Mouse (Mus musculus): Measurements from ENCODE around the gene Ggt5. TPM values are rescaled to one million over a fixed set of nuclear protein-coding genes. Genes with fewer than 3 reads are reported as not detected.

Ggt5 gene
- total RNA-seq, 1 experiment from 2014 or later: 6.2 TPM

DNA sequence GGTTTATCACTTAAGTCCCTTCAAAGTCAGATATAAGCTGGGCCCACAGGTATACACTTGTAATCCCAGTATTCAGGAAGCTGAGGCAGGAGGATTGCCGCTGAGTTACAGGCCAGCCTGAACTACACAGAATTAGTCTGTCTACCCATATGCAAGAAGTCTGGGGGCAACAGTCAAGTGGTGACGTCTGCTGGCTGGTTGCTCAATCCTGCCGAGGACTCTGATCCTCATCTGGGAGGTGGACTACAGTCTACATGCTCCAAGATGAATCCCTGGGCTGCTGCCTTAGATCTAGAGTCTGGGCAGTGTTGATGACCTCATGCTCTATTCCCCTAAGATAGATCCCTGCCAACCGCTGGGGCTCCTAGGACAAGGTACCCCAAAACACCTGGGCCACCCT lies 64.9 kb downstream of the Ggt5 start:
- no peak for DNase-seq

DNA sequence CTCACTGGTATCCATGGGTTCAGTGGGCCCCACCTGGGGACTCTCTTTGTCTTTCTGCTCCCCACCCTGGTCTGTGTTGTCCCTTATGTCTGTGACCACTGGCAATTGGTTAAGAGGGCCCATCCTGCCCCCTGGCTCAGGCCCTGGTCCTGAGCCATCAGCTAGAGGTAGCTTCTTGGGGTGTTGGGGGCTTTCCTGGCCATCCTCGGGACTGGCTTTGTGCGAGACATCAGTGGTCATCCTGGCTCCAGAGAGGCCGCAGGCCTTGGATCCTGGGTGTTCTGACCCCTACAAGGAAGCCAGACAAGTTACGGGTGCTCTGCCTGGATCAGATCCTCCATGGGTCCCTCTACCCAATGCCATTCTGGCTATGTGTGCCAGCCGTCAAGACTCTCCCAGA lies 68.0 kb downstream of the Ggt5 start:
- no peak for DNase-seq

DNA sequence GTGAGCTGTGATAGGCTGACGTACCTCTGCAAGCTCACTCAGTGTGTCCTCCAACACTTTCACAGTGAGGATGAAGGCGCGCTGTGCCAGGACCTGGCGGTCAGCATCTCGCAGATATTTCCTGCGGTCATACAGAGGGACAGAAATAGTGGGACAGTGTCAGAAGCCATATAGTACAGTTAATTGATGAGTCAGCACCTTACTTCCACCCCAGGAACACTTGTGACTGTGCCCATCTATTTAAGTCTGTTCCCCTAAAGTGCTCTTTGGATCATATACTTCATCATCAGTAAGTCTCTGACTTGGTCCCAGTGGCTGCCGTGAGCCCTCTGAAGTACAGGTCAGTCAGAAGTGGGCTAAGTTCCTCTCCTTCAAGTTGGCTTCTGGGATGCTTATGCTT lies 68.6 kb downstream of the Ggt5 start:
- no peak for DNase-seq

DNA sequence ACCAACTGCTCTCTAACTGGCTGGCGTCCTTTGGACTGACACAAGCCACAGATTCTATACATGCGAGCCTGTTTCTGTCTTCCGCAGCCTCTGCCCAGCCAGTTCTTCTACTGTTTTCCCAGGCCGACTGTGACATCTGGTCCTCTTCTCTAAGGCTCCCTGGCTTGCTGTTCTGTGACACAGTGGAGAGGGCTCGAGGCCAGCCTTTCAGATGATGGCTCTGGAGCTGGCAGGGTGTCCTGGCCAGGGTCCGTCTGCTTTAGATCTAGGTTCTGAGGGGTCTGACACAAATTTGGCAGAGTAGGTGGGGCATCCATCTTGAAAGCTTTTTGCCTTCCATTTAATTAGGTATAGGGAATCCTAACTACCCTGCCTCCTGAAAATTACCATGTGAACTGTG lies 72.2 kb downstream of the Ggt5 start:
- DNase-seq: no peak

DNA sequence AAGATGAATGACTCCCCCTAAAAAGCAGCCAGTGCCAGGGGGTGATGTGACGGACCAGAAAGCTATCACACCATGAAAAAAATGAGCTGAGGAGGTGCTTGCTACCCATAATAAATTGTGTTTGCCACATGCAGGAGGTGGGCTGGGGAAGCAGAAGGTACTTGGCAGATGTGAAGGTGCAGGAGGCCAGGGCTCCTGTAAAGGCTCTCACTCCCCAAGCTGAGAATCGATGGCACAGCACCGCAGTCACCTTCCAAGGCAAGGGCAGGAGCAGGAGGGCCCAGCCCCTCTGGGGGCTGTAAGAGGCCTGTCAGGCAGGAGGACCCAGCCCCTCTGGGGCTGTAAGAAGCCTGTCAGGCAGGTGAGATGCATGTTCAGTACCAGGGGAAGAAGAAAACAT lies 72.7 kb downstream of the Ggt5 start:
- DNase-seq: no peak

DNA sequence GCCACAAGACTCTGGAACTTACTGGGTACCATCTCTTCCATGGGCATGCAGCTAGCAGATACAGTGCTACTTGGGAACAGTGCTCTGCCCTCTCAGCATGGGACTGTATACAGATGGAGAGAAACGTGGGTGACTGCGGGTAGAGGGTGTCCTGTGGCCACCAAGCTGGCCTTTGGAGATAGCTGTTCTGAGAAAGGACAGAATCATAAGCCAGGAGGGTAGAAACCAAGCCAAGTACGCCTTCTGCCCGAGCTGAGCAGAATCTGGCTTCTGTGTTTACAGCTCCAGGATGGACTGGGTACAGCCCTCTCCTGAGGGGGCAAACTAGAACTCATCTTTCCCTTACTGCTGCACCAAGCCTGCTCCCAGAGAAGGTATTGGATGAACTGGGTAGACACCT lies 73.4 kb downstream of the Ggt5 start:
- DNase-seq: no peak

DNA sequence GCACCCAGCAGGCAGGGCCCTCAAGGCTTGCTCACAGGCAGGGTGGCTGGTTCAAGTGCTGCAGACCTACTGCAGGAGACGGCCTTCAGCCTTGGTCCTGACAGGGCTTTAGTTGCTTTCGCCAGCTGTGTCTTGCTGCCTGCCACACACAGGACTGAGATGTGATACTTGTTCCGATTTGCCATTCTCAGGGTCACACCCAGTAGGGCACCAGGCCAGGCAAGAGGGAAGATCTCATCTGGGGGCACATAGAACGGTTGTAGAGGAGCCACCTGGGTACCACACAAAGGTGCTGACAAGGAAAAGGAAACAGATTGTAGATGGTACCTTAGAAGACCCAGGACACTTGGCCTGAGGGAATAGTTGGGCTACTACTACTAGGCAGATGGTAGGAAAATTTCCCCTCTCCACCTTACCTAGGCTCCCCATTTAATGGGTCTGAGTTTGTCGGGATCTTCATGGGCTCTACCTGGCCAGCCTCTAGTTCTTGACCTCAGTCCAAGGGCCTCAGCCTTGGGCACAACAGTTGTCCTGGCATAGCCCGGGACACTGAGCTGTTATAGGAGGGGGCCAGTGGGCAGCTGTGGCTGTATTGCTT lies 75.6 kb downstream of the Ggt5 start:
- peak; percentile 32 for DNase-seq

DNA sequence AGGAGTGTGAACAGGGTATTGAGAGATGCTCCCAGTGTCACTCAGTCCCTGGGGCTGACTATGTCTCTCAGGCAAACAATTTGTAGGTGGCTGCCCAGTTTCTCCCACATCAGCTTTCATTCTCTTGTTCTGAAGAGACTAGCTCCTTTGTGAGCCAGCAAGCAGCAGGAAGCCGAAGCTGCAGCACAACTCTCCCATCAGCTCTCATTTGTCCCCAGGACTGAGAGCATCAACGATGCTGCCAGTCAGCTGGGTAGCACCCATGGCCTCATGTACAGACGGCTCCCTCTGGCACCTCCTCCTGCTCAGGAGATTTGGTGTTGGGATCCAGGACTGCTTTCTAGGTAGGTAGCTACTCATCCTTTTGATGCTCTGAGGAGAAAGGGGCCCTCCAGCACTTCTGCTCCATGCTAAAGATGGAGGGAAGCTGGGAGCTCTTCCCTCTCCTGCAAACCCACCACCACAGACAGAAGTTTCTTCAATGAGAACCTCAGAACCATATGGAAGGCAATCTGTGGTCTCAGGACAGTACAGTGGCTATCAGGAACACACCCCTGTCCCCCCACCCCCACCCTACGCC lies 77.4 kb downstream of the Ggt5 start:
- DNase-seq: no peak

Other genes with a start within 250 kb of the Ggt5 start
- gene Upb1, start 188.2 kb upstream of the Ggt5 start, total RNA-seq (2021): 2.4 and 24.2 TPM in 2 replicates
- 87.9 and 88.0 TPM in 2 replicates for gene Snrpd3, start 71.8 kb upstream of the Ggt5 start, total RNA-seq (2021)
- 41.0 and 61.5 TPM in 2 replicates for gene Gucd1, start 71.4 kb upstream of the Ggt5 start, total RNA-seq (2021)
- 0.70 and 1.1 TPM in 2 replicates for gene Lrrc75b, start 29.0 kb upstream of the Ggt5 start, total RNA-seq (2021)
- 1.7 TPM in 1 of 2 replicates, not detected in the other for gene Ggt1, start 27.7 kb upstream of the Ggt5 start, total RNA-seq (2021)
- 6.0 and 12.2 TPM in 2 replicates for gene Susd2, start 54.7 kb downstream of the Ggt5 start, total RNA-seq (2021)
- gene Cabin1, start 175.0 kb downstream of the Ggt5 start, total RNA-seq (2021): 34.2 and 36.2 TPM in 2 replicates
- gene Ddt, start 184.1 kb downstream of the Ggt5 start, total RNA-seq (2021): 210 and 231 TPM in 2 replicates
- not detected in 2 replicates for gene Gm20441, start 191.6 kb downstream of the Ggt5 start, total RNA-seq (2021)
- gene Gstt3, start 192.1 kb downstream of the Ggt5 start, total RNA-seq (2021): 20.2 and 21.2 TPM in 2 replicates
- gene Gstt1, start 209.2 kb downstream of the Ggt5 start, total RNA-seq (2021): 69.1 and 93.9 TPM in 2 replicates
- gene Gstt4, start 233.2 kb downstream of the Ggt5 start, total RNA-seq (2021): 0.59 and 0.79 TPM in 2 replicates
- gene Gstt2, start 248.1 kb downstream of the Ggt5 start, total RNA-seq (2021): 33.3 and 40.9 TPM in 2 replicates

Data from adrenal gland, postnatal 14 days (tissue).